Mouse (Mus musculus) embryonic facial prominence, embryonic 14.5 days (tissue): ENCODE measurements around the gene Skil. TPM values are rescaled to one million over a fixed set of nuclear protein-coding genes. Genes with fewer than 3 reads are reported as not detected.

Source experiments
- ATAC-seq: fragments of 200-750 bp; cut with Nextera tagmentation; 2 replicates; pipeline ENCODE4 v1.8.0; 2017; ENCODE audit warnings: low read depth, moderate number of reproducible peaks, moderate TSS enrichment
- DNase-seq: peaks from one replicate; pipeline ENCODE4 v3.0.0-alpha.2; 2015; ENCODE audit warnings: low spot score
- H3K27ac ChIP-seq: fragments of 300-500 bp; sonication (generic); replicated peaks from 2 replicates; pipeline ENCODE4 v1.5.1; 2014; ENCODE audit warnings: low read depth, mild to moderate bottlenecking, low read length, moderate library complexity
- H3K27me3 ChIP-seq: fragments of 300-500 bp; sonication (generic); replicated peaks from 2 replicates; pipeline ENCODE4 v1.6.1; 2014; ENCODE audit warnings: low read length; ENCODE audit not compliant: control insufficient read depth, insufficient read depth
- H3K36me3 ChIP-seq: fragments of 300-500 bp; sonication (generic); 2 replicates; pipeline ENCODE4 v1.6.1; 2014; ENCODE audit warnings: low read length, mixed read lengths; ENCODE audit not compliant: control insufficient read depth, insufficient read depth
- H3K4me1 ChIP-seq: fragments of 300-500 bp; sonication (generic); 2 replicates; pipeline ENCODE4 v1.6.1; 2014; ENCODE audit warnings: antibody characterized with exemption, low read length; ENCODE audit not compliant: control insufficient read depth, insufficient read depth
- H3K4me2 ChIP-seq: fragments of 300-500 bp; sonication (generic); 2 replicates; pipeline ENCODE4 v1.6.1; 2014; ENCODE audit warnings: low read depth, mild to moderate bottlenecking, low read length, moderate library complexity, mixed read lengths
- H3K4me3 ChIP-seq: fragments of 300-500 bp; sonication (generic); 2 replicates; pipeline ENCODE4 v1.5.1; 2014; ENCODE audit warnings: low read depth, mild to moderate bottlenecking, low read length
- H3K9ac ChIP-seq: fragments of 300-500 bp; sonication (generic); 2 replicates; pipeline ENCODE4 v1.6.1; 2014; ENCODE audit warnings: low read depth, mild to moderate bottlenecking, low read length, moderate library complexity, mixed read lengths
- H3K9me3 ChIP-seq: fragments of 300-500 bp; sonication (generic); 2 replicates; pipeline ENCODE4 v1.6.1; 2016; ENCODE audit warnings: low read length; ENCODE audit not compliant: control insufficient read depth
- WGBS: fragments of 180-500 bp; shearing (Covaris S2); extraction: QIAGEN DNeasy Blood & Tissue Kit; methylation state at CpG from one replicate; pipeline ENCODE4 v1.1.7; 2014; 5-methylcytosine and 5-hydroxymethylcytosine counted together
- polyA plus RNA-seq: library from polyadenylated mRNA; unstranded; fragments of >200 nt; fragmentation: Nextera tagmentation; extraction: Ambion mirVana; gene quantifications from 2 replicates; pipeline ENCODE4 v1.2.1, GENCODE M21; 2014

The Skil gene
- polyA plus RNA-seq, 1 experiment from 2014 or later = 21.1 TPM

DNA sequence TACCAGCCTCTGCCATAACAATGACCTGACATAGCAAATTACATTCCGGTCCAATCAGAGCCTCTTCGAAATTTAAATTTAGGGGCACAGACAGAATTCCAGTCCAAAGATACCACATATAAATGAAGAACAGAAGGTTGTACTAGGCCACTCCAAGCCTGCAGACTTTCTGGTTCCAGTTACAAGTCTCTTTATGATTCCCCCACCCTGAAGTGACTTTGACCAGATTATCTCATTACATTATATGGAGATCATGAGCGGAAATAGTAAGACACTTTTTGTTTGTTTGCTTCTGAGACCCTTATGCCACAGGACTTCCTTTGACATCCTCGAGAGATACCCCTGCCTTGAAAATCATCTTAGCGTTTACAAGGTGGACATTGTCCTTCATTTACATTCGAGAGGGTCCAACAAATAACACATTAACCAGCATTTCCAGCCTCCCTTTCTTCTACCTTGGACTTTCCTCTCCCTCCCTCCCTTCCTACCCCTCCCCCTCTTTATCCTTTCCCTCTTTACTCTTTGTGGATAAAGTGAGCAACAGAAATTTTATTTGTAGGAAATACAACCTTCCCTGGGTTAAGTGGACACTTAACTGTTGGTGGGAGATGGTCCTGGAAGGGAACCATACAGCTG, 17.7 kb upstream of the Skil start:
- 76% methylated on average over 6 of the region's 6 CpGs for WGBS
- Histone ChIP-seq H3K27ac (no peak overlapping the region), H3K9me3 (no peaks in the 10 kb centered on the region), H3K9ac (no peak overlapping the region), H3K4me1 (no peaks in the 10 kb centered on the region), H3K4me2 (no peak overlapping the region), H3K4me3 (no peak overlapping the region), H3K27me3 (no peaks in the 10 kb centered on the region), H3K36me3 (no peaks in the 10 kb centered on the region)
- ATAC-seq (no peak), DNase-seq (no peak)

DNA sequence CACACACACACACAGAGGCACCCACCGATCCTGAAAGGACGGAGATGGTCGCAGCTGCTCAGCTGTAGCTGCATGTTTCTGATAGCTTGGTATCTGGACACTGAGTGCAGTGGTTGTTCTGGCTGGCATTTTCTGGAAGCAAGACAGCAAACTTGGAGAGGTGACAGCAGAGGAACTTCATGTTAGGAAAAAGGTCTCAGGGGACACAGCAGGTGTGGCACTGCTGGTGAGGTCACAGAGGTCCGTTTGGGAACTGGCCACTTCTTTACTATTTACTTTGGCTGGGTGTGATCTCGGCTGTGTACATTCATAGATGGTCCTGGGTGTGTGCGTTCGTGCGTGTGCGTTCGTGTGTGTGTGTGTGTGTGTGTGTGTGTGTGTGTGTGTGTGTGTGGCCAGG, 15.4 kb upstream of the Skil start:
- Histone ChIP-seq H3K27me3 (no peaks in the 10 kb centered on the region), H3K4me1 (0 out of 2 replicates have a peak, but pooled peaks cover 7% of the 10 kb centered on the region), H3K9ac (no peak overlapping the region), H3K9me3 (no peaks in the 10 kb centered on the region), H3K36me3 (no peaks in the 10 kb centered on the region), H3K4me2 (no peak overlapping the region), H3K4me3 (no peak overlapping the region), H3K27ac (no peak overlapping the region)
- WGBS = 75% methylated on average over 10 of the region's 10 CpGs
- DNase-seq (no peak), ATAC-seq (no peak)

DNA sequence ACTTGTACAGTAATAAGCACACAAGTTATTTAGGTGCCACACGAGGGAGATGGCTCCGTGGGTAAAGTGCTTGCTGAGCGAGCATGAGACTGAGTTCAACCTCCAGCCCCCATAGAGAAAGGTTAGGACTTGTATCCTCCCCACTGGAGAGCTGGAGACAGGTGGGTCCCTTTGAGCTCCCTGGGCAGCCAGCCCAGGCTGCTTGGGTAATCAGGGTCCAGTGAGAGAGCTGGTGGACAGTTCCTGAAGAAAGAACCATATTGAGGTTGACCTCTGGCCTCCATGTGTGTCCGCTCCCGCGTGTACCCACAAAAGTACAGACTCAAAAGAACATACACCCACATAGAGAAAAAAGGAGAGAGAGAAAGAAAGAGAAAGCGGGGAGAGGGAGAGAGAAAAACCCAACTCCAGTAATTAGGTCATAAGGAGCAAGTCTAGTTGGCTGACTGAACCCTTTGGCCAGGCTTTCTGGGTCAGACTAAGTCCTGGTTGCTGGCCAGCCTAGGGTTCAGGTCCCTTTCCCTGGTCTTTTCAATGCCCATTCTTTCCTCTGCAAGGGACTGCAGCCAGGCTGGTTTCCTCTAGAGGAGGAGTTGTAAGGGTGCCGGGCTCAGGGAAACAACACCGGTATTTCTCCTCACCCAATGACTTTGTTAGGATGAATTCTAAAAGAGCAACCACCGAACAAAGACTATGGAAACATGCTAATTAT, 13.9 kb upstream of the Skil start:
- DNase-seq (no peak), ATAC-seq (no peak)
- Histone ChIP-seq H3K4me3 (no peak overlapping the region), H3K36me3 (no peaks in the 10 kb centered on the region), H3K9me3 (no peaks in the 10 kb centered on the region), H3K9ac (no peak overlapping the region), H3K4me1 (0 out of 2 replicates have a peak, but pooled peaks cover 7% of the 10 kb centered on the region), H3K4me2 (no peak overlapping the region), H3K27ac (no peak overlapping the region), H3K27me3 (no peaks in the 10 kb centered on the region)
- 83% methylated on average over 10 of the region's 10 CpGs for WGBS

DNA sequence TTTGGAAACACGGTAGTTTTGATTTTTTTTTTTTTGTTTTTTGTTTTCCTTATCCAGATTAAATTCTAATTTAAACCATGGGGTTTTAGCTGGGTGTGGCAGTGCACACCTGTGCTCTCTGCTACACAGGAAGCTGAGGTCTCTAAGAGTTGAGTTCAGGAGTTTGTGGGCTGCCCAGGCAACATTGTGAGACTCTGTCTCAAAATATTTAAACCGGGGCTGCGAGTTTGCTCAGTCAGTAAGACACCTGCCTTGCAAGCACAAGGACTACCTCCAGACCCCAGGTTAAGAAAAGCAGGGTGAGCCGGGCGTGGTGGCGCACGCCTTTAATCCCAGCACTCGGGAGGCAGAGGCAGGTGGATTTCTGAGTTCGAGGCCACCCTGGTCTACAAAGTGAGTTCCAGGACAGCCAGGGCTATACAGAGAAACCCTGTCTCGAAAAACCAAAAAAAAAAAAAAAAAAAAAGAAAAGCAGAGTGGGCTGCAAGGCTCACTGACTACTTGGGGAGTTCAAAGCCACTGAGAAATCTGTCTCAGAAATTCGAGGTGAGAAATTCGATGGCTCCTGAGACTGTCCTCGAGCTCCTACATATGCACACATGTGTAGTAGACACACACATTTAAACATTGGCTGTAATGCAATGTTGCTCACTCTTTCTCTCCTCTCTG, 11.9 kb upstream of the Skil start:
- 85% methylated on average over 12 of the region's 13 CpGs for WGBS
- no peak overlapping the region for H3K27ac ChIP-seq
- no peak for DNase-seq
- no peaks in the 10 kb centered on the region for H3K36me3 ChIP-seq
- H3K4me1 ChIP-seq = 0 out of 2 replicates have a peak, but pooled peaks cover 7% of the 10 kb centered on the region
- no peaks in the 10 kb centered on the region for H3K27me3 ChIP-seq
- H3K9ac ChIP-seq = no peak overlapping the region
- no peak overlapping the region for H3K4me2 ChIP-seq
- ATAC-seq = no peak
- H3K4me3 ChIP-seq = no peak overlapping the region
- H3K9me3 ChIP-seq = no peaks in the 10 kb centered on the region

DNA sequence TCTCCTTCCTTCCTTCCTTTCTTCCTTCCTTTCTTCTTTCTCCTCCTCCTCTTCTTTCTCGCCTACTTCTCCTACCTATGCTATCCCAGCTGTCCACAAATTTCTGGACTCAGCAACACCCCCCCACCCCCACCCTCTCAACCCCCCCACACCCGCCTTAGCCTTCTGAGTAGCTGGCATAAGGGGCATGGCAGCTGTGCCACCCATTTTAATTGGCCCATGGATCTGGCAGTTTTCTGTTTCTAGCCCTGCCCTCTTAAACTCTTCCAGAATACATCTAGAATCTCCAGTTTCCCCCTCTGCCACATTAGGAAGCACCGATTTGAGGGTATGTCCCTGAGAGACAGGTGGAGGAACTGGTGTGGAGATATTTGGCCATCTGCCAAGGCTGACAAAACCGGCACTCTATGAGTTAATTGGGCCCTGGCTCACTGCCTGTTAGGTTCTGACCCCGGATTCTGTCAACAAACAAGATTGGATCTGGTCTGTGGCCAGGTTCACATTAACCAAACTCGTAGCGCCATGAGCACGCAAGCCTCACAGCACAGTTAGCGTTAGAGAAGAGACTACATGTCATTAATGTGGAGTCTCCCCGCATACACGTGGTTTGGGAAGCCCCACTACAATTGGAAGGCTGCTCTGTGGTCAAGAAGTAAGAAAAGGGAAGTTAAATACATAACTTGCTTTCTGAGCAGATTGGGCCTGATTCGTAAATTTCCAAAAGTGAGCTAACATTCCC, 11.2 kb upstream of the Skil start:
- 27% methylated on average over 12 of the region's 12 CpGs for WGBS
- DNase-seq (peak; percentile 74), ATAC-seq (peak; percentile 62; the same call in 1 of the 2 replicates)
- no peaks in the 10 kb centered on the region for H3K27me3 ChIP-seq
- no peak overlapping the region for H3K4me3 ChIP-seq
- H3K9ac ChIP-seq = no peak overlapping the region
- peak overlapping the region; percentile 36 for H3K4me2 ChIP-seq
- no peaks in the 10 kb centered on the region for H3K9me3 ChIP-seq
- H3K36me3 ChIP-seq = no peaks in the 10 kb centered on the region
- no peak overlapping the region for H3K27ac ChIP-seq
- 0 out of 2 replicates have a peak, but pooled peaks cover 7% of the 10 kb centered on the region for H3K4me1 ChIP-seq

DNA sequence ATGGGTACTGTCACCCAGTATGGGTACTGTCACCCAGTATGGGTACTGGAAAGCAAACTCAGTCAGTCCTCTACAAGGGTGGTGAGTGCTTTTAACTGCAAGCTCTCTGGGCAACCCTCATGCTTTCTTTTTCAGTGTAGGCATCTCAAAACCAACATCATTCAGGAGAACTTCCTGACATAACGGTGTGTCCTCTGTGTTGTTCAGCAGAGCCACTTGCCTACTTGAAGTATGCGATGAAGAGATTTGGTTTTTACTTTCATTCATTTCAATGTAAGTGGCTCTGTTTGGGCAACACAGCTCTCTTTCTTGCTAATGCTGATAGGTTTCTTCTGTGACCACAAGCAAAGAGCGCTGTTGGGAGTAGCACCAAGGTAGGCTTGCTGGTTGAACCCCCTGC, 9.9 kb upstream of the Skil start:
- Histone ChIP-seq H3K4me1 (0 out of 2 replicates have a peak, but pooled peaks cover 7% of the 10 kb centered on the region), H3K27me3 (no peaks in the 10 kb centered on the region), H3K9me3 (no peaks in the 10 kb centered on the region), H3K27ac (no peak overlapping the region), H3K4me3 (no peak overlapping the region), H3K36me3 (no peaks in the 10 kb centered on the region), H3K4me2 (no peak overlapping the region), H3K9ac (no peak overlapping the region)
- WGBS = 89% methylated on average over 3 of the region's 3 CpGs
- DNase-seq = no peak
- ATAC-seq = no peak

DNA sequence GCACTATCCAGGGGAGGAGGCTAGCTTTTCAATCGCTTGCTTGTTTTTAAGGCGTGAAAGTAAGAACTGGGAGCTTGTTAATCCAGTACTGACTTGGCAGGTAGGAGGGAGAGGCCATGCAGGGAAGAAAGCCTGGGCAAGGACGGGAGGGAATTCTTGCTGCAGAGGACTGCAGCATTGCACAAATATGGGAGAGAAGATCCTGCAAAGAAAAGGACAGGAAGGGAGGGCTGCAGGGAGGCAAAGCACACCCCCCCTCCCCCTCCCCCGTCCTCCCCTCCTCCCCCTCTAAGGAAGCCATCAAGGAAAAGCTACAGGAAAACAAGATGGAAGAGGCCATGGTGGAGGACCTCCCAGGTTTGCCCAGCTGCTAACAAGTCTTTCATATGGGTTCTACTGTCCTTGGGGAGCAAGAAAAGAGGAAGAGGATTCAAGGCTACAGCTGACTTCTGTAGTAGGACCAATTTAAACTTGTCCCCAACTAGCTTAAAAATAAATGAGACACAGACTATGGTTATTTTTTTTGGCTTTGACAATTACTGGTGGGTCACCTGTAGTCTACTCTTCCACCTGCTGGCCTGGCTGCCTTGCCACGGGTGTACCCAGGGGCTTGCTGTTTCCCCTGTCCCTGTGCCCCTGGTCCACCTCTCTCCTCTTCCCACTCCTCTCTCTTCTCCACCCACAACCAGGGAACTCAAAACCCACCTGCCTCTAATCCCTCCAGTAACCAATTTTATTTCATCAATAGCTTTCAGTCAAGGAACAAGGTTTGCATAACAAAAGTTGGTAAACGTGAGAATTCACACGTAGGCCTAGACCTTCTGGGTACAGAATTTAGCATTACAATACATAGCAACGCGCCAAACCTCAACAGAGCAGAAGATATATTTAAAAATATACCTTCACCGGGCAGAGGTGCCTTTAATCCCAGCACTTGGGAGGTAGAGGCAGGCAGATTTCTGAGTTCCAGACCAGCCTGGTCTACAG, 5.8 kb upstream of the Skil start:
- Histone ChIP-seq H3K4me2 (no peak overlapping the region), H3K27ac (no peak overlapping the region), H3K9ac (no peak overlapping the region), H3K36me3 (no peaks in the 10 kb centered on the region), H3K4me3 (no peak overlapping the region), H3K4me1 (no peaks in the 10 kb centered on the region), H3K9me3 (no peaks in the 10 kb centered on the region), H3K27me3 (no peaks in the 10 kb centered on the region)
- 40% methylated on average over 10 of the region's 10 CpGs for WGBS
- DNase-seq (no peak), ATAC-seq (no peak)
